Mouse (Mus musculus): ENCODE results near the gene Gata5.

- TF ChIP-seq TAL1 (IDR thresholded peaks at IDR 0.05; ENCODE audit: low read length), result no peak
- TF ChIP-seq GATA1 (IDR thresholded peaks at IDR 0.05; ENCODE audit: low read length), result no peak
Observed at GRCm38 (mm10) chr2:180346820-180347497, 12.5 kb upstream of the Gata5 start.

Measured in erythroblast, embryonic 14.5 days (primary cell).